Mouse (Mus musculus): ENCODE results near the gene S100a10. TPM values are rescaled to one million over a fixed set of nuclear protein-coding genes. Genes with fewer than 3 reads are reported as not detected.

The S100a10 gene
- polyA plus RNA-seq, 1 experiment, result 468 TPM

DNA sequence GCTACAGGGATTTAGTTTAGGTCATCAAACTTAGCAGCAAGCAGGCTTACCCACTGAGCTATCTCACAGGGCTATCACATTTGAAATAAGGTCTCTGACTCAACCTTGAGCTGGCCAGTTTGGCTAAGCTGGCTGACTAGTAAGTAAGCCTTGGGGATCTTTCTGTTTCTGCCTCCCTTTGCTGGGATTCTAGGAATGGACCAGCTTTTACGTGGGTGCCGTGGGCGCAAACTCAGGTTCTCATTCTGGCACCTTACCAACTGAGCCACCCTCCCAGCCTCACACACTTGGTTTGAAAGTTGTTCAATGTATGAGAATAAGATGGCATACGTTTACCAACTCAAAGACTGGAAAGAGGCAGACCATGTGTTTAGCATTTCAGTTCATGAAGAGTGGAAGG is 8.3 kb downstream of the S100a10 start:
- H3K36me3 ChIP-seq (ENCODE audit: control insufficient read depth, insufficient read depth, low read length, poor library complexity, severe bottlenecking), result peaks cover 17% of the 10 kb centered on the region
- no peaks in the 10 kb centered on the region; the same call in 1 of the 2 replicates for H3K27me3 ChIP-seq (ENCODE audit: control insufficient read depth, insufficient read depth, low read length, poor library complexity, severe bottlenecking)
- H3K4me1 ChIP-seq (ENCODE audit: control insufficient read depth, insufficient read depth, low read length), result no peaks in the 10 kb centered on the region
- no peak overlapping the region for H3K4me3 ChIP-seq (ENCODE audit: low read depth, low read length)
- H3K9me3 ChIP-seq (replicated peaks; ENCODE audit: control insufficient read depth, insufficient read depth, low read length, poor library complexity, severe bottlenecking), result no peaks in the 10 kb centered on the region
- no peak overlapping the region for H3K9ac ChIP-seq (ENCODE audit: low read depth, poor library complexity, severe bottlenecking)
- TF ChIP-seq POLR2A (IDR thresholded peaks at IDR 0.05; ENCODE audit: insufficient read depth, low read length), result no peak
- no peak for TF ChIP-seq EP300 (IDR thresholded peaks at IDR 0.05; ENCODE audit: insufficient read depth, low read depth, low read length)
- H3K27ac ChIP-seq (ENCODE audit: insufficient read depth, low read length), result no peak overlapping the region

DNA sequence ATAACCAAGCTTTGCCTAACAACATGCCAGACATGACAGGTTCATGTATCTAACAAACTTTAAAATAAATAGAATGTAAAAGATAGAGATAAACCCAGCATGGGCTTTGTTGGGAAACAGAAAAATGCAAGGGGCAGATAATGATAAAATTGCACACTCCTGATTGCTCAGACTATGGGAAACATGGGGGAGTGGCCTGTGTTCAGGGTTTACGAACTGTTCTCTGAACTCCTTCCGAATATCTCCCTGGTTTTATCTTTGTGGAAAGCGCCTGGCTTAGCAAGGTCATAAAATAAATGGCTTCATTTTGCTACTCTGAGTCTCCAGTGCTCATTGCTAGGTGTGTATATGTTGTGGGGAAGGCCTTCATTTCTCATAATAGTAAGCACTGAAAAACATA is 12.0 kb downstream of the S100a10 start:
- Histone ChIP-seq H3K27me3 (ENCODE audit: control insufficient read depth, insufficient read depth, low read length, poor library complexity, severe bottlenecking) (no peaks in the 10 kb centered on the region), H3K9me3 (replicated peaks; ENCODE audit: control insufficient read depth, insufficient read depth, low read length, poor library complexity, severe bottlenecking) (no peaks in the 10 kb centered on the region), H3K4me3 (ENCODE audit: low read depth, low read length) (no peak overlapping the region), H3K27ac (ENCODE audit: insufficient read depth, low read length) (no peak overlapping the region), H3K36me3 (ENCODE audit: control insufficient read depth, insufficient read depth, low read length, poor library complexity, severe bottlenecking) (peaks cover 10% of the 10 kb centered on the region), H3K9ac (ENCODE audit: low read depth, poor library complexity, severe bottlenecking) (no peak overlapping the region), H3K4me1 (ENCODE audit: control insufficient read depth, insufficient read depth, low read length) (no peaks in the 10 kb centered on the region)
- TF ChIP-seq POLR2A (IDR thresholded peaks at IDR 0.05; ENCODE audit: insufficient read depth, low read length) (no peak), CTCF (IDR thresholded peaks at IDR 0.05; ENCODE audit: low read depth, low read length) (no peak), EP300 (IDR thresholded peaks at IDR 0.05; ENCODE audit: insufficient read depth, low read depth, low read length) (no peak)

DNA sequence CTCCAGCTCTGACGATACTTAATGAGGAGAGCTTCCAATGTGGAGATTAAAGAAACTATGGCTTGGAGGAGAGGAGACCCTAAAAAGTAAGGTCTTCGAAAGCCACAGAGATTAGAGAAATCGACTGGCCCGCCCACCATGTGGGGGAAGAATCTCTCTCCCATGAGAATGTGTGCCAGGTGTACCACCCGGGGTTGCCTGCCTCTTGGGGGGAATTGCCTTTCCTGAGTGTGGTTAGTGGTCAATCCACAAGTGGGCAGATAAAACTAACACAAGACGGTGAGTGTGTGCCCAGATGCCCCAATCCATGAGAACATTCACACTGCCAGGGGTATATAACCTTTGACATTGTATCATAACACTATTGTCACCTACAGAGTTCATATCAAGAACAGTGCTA is 12.8 kb downstream of the S100a10 start:
- Histone ChIP-seq H3K27ac (ENCODE audit: insufficient read depth, low read length) (no peak overlapping the region), H3K36me3 (ENCODE audit: control insufficient read depth, insufficient read depth, low read length, poor library complexity, severe bottlenecking) (peaks cover 6% of the 10 kb centered on the region), H3K9ac (ENCODE audit: low read depth, poor library complexity, severe bottlenecking) (no peak overlapping the region), H3K9me3 (replicated peaks; ENCODE audit: control insufficient read depth, insufficient read depth, low read length, poor library complexity, severe bottlenecking) (no peaks in the 10 kb centered on the region), H3K27me3 (ENCODE audit: control insufficient read depth, insufficient read depth, low read length, poor library complexity, severe bottlenecking) (no peaks in the 10 kb centered on the region), H3K4me3 (ENCODE audit: low read depth, low read length) (no peak overlapping the region), H3K4me1 (ENCODE audit: control insufficient read depth, insufficient read depth, low read length) (no peaks in the 10 kb centered on the region)
- TF ChIP-seq EP300 (IDR thresholded peaks at IDR 0.05; ENCODE audit: insufficient read depth, low read depth, low read length) (no peak), POLR2A (IDR thresholded peaks at IDR 0.05; ENCODE audit: insufficient read depth, low read length) (no peak), CTCF (IDR thresholded peaks at IDR 0.05; ENCODE audit: low read depth, low read length) (no peak)

DNA sequence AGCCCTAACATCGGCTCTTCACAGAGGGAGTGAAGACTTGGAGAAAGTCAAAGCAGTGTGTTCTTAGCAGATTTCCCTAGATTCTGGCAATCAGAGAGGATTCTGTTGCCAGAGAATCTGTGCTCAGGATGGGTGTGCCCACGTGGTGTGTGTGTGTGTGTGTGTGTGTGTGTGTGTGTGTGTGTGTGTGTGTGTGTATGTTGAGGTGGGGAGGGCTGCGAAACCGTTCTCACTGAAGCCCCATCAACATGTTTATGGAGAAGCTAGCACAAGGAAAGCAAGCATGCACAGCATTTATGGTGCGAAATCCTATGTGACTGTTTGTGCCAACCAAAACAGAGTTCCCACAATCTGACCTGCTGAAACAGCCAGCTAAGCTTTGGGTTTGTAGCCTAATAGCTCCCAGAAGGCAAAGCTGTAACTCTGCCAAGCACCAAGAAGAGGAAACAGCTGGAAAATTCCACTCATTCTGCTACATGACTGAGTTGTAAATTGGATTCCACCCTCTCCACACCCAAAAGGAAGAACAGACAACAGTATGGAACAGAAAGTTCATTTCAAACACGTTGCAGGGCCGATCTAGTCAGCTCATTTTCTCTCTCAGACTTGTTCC is 13.7 kb downstream of the S100a10 start:
- Histone ChIP-seq H3K4me1 (ENCODE audit: control insufficient read depth, insufficient read depth, low read length) (no peaks in the 10 kb centered on the region), H3K9me3 (replicated peaks; ENCODE audit: control insufficient read depth, insufficient read depth, low read length, poor library complexity, severe bottlenecking) (no peaks in the 10 kb centered on the region), H3K4me3 (ENCODE audit: low read depth, low read length) (no peak overlapping the region), H3K9ac (ENCODE audit: low read depth, poor library complexity, severe bottlenecking) (no peak overlapping the region), H3K36me3 (ENCODE audit: control insufficient read depth, insufficient read depth, low read length, poor library complexity, severe bottlenecking) (peaks cover 2% of the 10 kb centered on the region), H3K27me3 (ENCODE audit: control insufficient read depth, insufficient read depth, low read length, poor library complexity, severe bottlenecking) (no peaks in the 10 kb centered on the region), H3K27ac (ENCODE audit: insufficient read depth, low read length) (no peak overlapping the region)
- TF ChIP-seq POLR2A (IDR thresholded peaks at IDR 0.05; ENCODE audit: insufficient read depth, low read length) (no peak), EP300 (IDR thresholded peaks at IDR 0.05; ENCODE audit: insufficient read depth, low read depth, low read length) (no peak), CTCF (IDR thresholded peaks at IDR 0.05; ENCODE audit: low read depth, low read length) (no peak)

DNA sequence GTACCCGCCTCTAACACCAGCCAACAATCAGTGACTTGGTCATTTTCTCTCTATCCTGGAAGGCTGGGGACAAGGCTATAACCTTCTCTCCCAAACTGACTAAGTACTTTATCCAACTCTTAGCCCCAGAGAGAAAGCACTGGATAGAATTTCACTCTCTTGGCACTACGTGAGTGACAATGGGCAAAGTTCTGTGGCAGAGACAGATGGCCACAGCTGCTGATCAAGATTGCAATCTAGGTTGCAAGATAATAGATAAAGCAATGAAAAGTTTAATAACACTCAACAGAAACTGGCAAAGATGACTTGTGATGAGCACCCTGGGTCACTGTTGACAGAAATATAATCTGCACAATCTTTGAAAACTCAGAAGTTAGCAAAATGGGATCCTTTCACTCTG is 14.2 kb downstream of the S100a10 start:
- Histone ChIP-seq H3K27me3 (ENCODE audit: control insufficient read depth, insufficient read depth, low read length, poor library complexity, severe bottlenecking) (no peaks in the 10 kb centered on the region), H3K9ac (ENCODE audit: low read depth, poor library complexity, severe bottlenecking) (no peak overlapping the region), H3K36me3 (ENCODE audit: control insufficient read depth, insufficient read depth, low read length, poor library complexity, severe bottlenecking) (peaks cover 2% of the 10 kb centered on the region), H3K9me3 (replicated peaks; ENCODE audit: control insufficient read depth, insufficient read depth, low read length, poor library complexity, severe bottlenecking) (no peaks in the 10 kb centered on the region), H3K4me1 (ENCODE audit: control insufficient read depth, insufficient read depth, low read length) (no peaks in the 10 kb centered on the region), H3K27ac (ENCODE audit: insufficient read depth, low read length) (no peak overlapping the region), H3K4me3 (ENCODE audit: low read depth, low read length) (no peak overlapping the region)
- TF ChIP-seq CTCF (IDR thresholded peaks at IDR 0.05; ENCODE audit: low read depth, low read length) (no peak), EP300 (IDR thresholded peaks at IDR 0.05; ENCODE audit: insufficient read depth, low read depth, low read length) (no peak), POLR2A (IDR thresholded peaks at IDR 0.05; ENCODE audit: insufficient read depth, low read length) (no peak)

DNA sequence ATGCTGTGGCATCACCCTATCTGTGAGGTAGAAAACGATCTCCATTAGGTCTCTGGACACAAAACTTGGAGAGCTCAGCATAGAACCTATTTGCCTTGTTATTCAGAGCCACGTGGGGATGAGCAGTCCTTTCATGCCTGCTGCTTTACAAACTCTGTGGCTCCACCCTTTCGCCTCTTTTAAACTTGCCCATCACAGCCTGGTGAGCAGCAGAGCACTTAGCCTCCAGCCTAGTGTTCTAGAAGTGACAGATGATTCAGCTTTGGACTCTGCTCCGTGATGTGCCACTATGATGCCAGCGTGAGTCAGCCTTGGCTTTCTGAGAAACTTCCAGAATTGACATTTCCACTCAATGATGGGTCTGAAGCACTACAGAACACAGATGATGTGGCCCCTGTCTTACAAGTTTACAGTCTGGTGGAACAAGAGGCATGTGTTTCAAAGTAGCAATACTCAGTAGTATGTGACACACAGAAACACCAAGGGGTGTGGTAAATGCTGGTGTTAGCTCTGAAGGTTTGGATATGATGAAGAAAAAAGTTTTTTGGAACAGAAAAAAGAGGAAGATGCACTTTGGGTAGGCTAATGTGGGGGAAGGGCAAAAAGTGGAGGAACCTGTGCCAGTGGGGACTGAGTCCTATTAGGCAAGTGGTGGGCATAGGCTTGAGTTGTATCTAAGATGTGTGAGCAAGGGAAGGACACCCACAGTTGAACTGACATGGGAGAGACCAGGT is 17.3 kb downstream of the S100a10 start:
- H3K4me3 ChIP-seq (ENCODE audit: low read depth, low read length), result no peak overlapping the region
- TF ChIP-seq CTCF (IDR thresholded peaks at IDR 0.05; ENCODE audit: low read depth, low read length), result no peak
- no peak for TF ChIP-seq EP300 (IDR thresholded peaks at IDR 0.05; ENCODE audit: insufficient read depth, low read depth, low read length)
- no peak for TF ChIP-seq POLR2A (IDR thresholded peaks at IDR 0.05; ENCODE audit: insufficient read depth, low read length)
- no peaks in the 10 kb centered on the region for H3K36me3 ChIP-seq (ENCODE audit: control insufficient read depth, insufficient read depth, low read length, poor library complexity, severe bottlenecking)
- H3K9me3 ChIP-seq (replicated peaks; ENCODE audit: control insufficient read depth, insufficient read depth, low read length, poor library complexity, severe bottlenecking), result no peaks in the 10 kb centered on the region
- no peak overlapping the region for H3K27ac ChIP-seq (ENCODE audit: insufficient read depth, low read length)
- no peaks in the 10 kb centered on the region for H3K4me1 ChIP-seq (ENCODE audit: control insufficient read depth, insufficient read depth, low read length)
- H3K27me3 ChIP-seq (ENCODE audit: control insufficient read depth, insufficient read depth, low read length, poor library complexity, severe bottlenecking), result no peaks in the 10 kb centered on the region
- H3K9ac ChIP-seq (ENCODE audit: low read depth, poor library complexity, severe bottlenecking), result no peak overlapping the region
